Mouse (Mus musculus) megakaryocyte-erythroid progenitor cell, adult 5-6 weeks (primary cell): ENCODE measurements at regions not wholly inside any gene's neighbourhood (a gene's known extent, or its start where the extent isn't known, plus 50 kb on each side); places are given as distances from the start of the nearest gene placed in this dataset.

ENCODE experiments used
- ATAC-seq: replicated peaks from 2 replicates; pipeline ENCODE4 v1.8.0; 2016; ENCODE audit warnings: mild to moderate bottlenecking, inconsistent platforms; ENCODE audit not compliant: severe bottlenecking, poor library complexity, low FRiP score, low TSS enrichment

- no peak for ATAC-seq
Measured at GRCm38 (mm10) chr8:109279129-109279528, 214.7 kb upstream of the Pmfbp1 start.

- ATAC-seq, result 0 out of 2 replicates have a peak, but pooled peaks have one; percentile 47
Measured at GRCm38 (mm10) chr8:109280540-109280939, 213.3 kb upstream of the Pmfbp1 start.

GRCm38 (mm10) chr8:109281598-109281997 is 212.2 kb upstream of the Pmfbp1 start:
- no peak for ATAC-seq

- no peak for ATAC-seq
Measured at GRCm38 (mm10) chr8:109310670-109311386, 183.0 kb upstream of the Pmfbp1 start.

GRCm38 (mm10) chr8:109311484-109312210 is 182.2 kb upstream of the Pmfbp1 start:
- no peak for ATAC-seq

DNA sequence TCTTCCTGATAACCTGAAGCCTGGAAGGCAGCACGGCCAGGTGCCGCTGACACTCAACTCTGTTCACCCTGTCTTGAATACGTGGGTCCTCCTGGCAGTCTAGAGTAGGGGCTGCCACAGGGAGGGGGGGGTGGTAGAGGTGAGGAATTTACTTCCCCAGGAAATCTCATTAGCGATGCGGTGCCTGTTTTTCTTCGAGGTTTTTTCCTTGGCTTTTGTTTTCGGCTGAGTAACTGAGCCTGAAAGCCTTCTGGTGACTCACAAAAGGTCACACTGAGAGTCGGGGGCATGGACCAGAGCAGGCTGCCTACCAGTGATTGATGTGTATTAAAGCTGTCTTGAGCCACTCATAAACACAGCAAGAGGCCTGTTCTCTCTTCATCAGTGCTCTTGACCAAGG is 181.1 kb upstream of the Pmfbp1 start:
- ATAC-seq, result no peak

DNA sequence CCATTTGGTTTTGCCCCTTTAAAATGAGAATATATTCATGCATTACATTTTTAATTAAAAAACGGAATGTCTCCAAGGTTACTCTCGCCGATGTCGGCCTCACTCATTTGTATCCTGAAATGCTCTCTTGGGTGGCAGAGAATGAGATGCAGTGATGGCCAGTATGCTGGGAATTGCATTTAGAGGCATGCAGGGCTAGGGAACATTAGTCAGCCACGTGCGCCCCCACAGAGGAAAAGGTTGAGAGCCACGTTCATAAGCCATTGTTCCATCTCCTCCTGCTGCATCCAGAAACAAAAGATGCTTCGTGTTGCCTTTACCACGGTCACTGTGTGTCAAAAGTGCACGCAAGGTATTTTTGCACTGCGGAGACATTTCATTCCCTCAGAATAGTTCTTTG is 172.9 kb upstream of the Pmfbp1 start:
- no peak for ATAC-seq

- no peak for ATAC-seq
Measured at GRCm38 (mm10) chr8:109323351-109323750, 170.5 kb upstream of the Pmfbp1 start.

- no peak for ATAC-seq
Measured at GRCm38 (mm10) chr8:109324241-109324640, 169.6 kb upstream of the Pmfbp1 start.

GRCm38 (mm10) chr8:109336203-109336602 is 157.6 kb upstream of the Pmfbp1 start:
- ATAC-seq, result no peak

DNA sequence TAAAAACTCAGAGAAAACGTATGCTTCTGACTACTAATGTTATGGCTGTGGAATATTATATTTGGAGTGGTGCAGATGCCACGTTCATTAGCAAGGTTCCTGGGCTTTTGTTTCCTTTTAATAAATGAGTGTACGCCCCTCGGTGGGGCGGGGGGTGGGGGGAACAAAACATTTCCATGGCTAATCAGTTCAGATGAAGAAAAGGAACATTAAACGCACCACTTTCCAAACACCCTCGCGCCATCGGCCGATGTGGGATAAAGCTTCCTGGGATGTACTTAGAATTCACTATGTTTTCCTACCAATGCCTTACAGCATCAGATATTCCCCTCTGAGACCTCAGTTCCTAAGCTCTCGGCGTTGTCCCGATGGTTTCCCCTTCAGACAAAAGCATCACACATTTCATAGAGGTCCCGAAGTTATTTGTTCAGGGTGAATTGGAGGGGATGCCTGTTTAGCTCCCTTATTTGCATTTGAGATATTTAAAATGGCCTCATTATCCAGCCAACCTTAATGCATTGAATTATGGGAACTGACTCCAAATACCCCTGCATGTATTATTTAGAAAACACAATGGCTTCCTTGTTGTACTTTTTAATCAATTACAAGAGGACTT is 155.5 kb upstream of the Pmfbp1 start:
- ATAC-seq, result no peak

GRCm38 (mm10) chr8:109340647-109341046 is 153.2 kb upstream of the Pmfbp1 start:
- ATAC-seq, result peak; percentile 63; the same call in 1 of the 2 replicates

DNA sequence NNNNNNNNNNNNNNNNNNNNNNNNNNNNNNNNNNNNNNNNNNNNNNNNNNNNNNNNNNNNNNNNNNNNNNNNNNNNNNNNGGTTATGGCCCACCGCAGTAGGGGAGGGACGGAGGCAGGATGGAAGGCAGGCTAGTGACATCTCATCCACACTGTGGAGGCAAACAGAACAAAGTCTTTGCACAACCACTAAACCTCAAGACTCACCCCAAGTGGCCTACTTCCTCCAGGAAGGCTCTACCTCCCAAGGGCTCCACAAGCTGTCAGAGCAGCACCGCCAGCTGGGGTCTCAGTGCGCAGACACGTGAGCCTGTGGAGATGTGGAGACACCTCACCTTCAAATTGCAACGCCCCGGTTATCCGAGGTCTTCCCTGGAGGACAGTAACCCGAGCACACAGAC is 138.7 kb upstream of the Pmfbp1 start:
- no peak for ATAC-seq

GRCm38 (mm10) chr8:109359396-109360051 is 134.3 kb upstream of the Pmfbp1 start:
- ATAC-seq, result no peak

DNA sequence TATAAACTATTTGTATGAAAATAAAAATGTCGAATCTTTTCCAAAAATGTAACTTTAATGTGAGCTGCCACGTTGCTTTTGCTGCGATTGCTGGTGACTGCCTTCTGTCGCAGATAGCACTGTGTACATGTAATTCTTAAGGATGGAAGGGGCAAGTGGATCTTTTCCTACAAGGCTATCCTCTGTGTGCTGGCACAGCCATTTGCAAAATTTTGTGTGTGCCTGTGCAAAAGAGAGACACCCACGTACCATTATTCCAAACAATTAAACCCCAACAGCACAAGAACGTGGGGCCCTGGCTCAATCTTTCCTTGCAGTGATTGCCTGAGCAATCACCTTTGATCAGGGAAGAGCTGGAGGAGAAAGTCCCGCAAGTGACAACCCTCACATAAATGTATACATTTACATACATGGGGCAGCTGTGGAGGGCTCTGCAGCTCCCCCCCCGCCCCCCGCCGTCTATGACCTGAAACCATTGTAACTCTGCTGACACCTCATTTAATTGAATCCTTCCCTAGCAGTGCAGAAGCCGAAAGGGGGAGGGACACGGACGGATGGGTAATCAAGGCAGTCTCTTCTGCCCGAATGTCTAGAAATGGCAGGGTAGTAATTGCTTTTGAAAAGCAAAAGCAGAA is 133.6 kb upstream of the Pmfbp1 start:
- ATAC-seq, result no peak

GRCm38 (mm10) chr8:109360904-109361303 is 132.9 kb upstream of the Pmfbp1 start:
- no peak for ATAC-seq

- ATAC-seq, result no peak
Measured at GRCm38 (mm10) chr8:109361575-109362361, 132.1 kb upstream of the Pmfbp1 start.

DNA sequence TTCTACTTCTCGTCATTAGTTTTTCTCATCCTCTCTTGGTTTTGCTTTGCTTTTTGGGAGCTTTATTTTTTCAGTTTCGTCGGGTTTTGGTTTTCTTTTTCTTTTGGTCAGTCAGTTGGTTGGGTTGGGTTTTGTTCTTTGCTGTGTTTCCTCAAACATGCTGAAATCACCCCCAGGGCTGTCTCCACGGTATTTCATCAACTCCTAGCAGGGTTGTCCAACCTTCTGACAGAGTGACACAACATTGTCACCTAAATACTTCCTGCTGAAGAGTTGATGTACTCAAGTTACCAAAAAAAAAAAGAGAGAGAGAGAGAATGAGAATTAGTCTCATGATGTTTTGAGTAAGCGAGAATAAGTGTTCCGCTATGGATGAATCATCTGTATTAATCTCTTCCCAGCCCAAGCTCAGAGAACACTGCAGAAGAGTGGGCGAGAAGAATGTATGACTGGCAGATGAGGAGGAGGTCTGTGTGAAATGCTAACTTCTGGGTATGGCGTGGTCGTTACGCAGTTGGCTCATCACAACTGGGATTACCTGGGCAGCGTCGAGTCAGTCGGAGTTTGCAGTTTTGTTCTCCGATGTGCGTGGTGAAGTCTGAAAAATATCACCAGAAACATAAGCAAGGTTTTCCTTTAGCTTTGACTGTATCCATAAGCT is 130.5 kb upstream of the Pmfbp1 start:
- ATAC-seq, result no peak
